In genomic region chr2:115563436-115564093, GRCm38 (mm10) we compare ENCODE assay signal across 19 mouse cellular contexts.
"Had no signal": no experiment of that assay in that cellular context is flagged by ENCODE, and none has a peak within 500 bp of the region (broad histone marks: within the 10 kb centered on the region; RNA-seq: fewer than 3 reads in every experiment).

No protein-coding gene starts in this region.

- H3K4me2 ChIP-seq: lung, embryonic 15.5 days; midbrain, embryonic 11.5 days; midbrain, embryonic 13.5 days; midbrain, embryonic 15.5 days; neural tube, embryonic 12.5 days had no signal

- H3K9me3 ChIP-seq: lung, embryonic 15.5 days; megakaryocyte, embryonic 14.5 days; midbrain, embryonic 13.5 days; midbrain, embryonic 15.5 days had no signal

- H3K36me3 ChIP-seq: lung, embryonic 15.5 days; midbrain, embryonic 13.5 days; midbrain, embryonic 15.5 days; neural tube, embryonic 12.5 days had no signal

- H3K9ac ChIP-seq: lung, embryonic 15.5 days; midbrain, embryonic 13.5 days; midbrain, embryonic 15.5 days; neural tube, embryonic 12.5 days had no signal

- H3K4me3 ChIP-seq: lung, embryonic 15.5 days; megakaryocyte, embryonic 14.5 days; midbrain, embryonic 13.5 days; midbrain, embryonic 15.5 days; neural tube, embryonic 12.5 days had no signal

- H3K27ac ChIP-seq: lung, embryonic 15.5 days; macrophage; midbrain, embryonic 13.5 days; midbrain, embryonic 15.5 days; neural tube, embryonic 12.5 days had no signal

- DNase-seq: lung, adult 2 months; lung, postnatal 14 days; lung, postnatal 36 days; retina, postnatal 1 day; right cerebral cortex, adult 18-20 months; right cerebral cortex, postnatal 25 days; right cerebral cortex, postnatal 4 days; spleen, adult 18-20 months; thymus, adult 18-20 months; thymus, postnatal 14 days; thymus, postnatal 36 days had no signal

- H3K4me1 ChIP-seq: lung, embryonic 15.5 days; megakaryocyte, embryonic 14.5 days; midbrain, embryonic 13.5 days; midbrain, embryonic 15.5 days; neural tube, embryonic 12.5 days had no signal

- H3K27me3 ChIP-seq: lung, embryonic 15.5 days; megakaryocyte, embryonic 14.5 days; midbrain, embryonic 13.5 days; midbrain, embryonic 15.5 days; neural tube, embryonic 12.5 days had no signal

- ATAC-seq: lung, postnatal 0 days; midbrain, embryonic 13.5 days; midbrain, embryonic 15.5 days had no signal
